Mouse (Mus musculus): ENCODE measurements around the gene Cdk6.

Gene Cdk6

GRCm38 (mm10) chr5:3483054-3483722 is 141.9 kb downstream of the Cdk6 start:
- no peak for DNase-seq (ENCODE audit: low spot score in 2 of 2)

- no peak for DNase-seq (ENCODE audit: low spot score in 2 of 2)
Observed at GRCm38 (mm10) chr5:3486579-3487282, 145.4 kb downstream of the Cdk6 start.

- no peak for DNase-seq (ENCODE audit: low spot score in 2 of 2)
Observed at GRCm38 (mm10) chr5:3488146-3488774, 147.0 kb downstream of the Cdk6 start.

- no peak for DNase-seq (ENCODE audit: low spot score in 2 of 2)
Observed at GRCm38 (mm10) chr5:3490358-3490757, 149.1 kb downstream of the Cdk6 start.

GRCm38 (mm10) chr5:3491084-3491483 is 149.8 kb downstream of the Cdk6 start:
- DNase-seq (ENCODE audit: low spot score in 2 of 2), result no peak

- no peak for DNase-seq (ENCODE audit: low spot score in 2 of 2)
Observed at GRCm38 (mm10) chr5:3491883-3492282, 150.6 kb downstream of the Cdk6 start.

- no peak for DNase-seq (ENCODE audit: low spot score in 2 of 2)
Observed at GRCm38 (mm10) chr5:3492776-3493636, 151.7 kb downstream of the Cdk6 start.

GRCm38 (mm10) chr5:3493968-3494367 is 152.7 kb downstream of the Cdk6 start:
- no peak for DNase-seq (ENCODE audit: low spot score in 2 of 2)

- DNase-seq (ENCODE audit: low spot score in 2 of 2), result no peak
Observed at GRCm38 (mm10) chr5:3494452-3495187, 153.3 kb downstream of the Cdk6 start.

GRCm38 (mm10) chr5:3497505-3497925 is 156.2 kb downstream of the Cdk6 start:
- no peak for DNase-seq (ENCODE audit: low spot score in 2 of 2)

GRCm38 (mm10) chr5:3500298-3500697 is 159.0 kb downstream of the Cdk6 start:
- no peak for DNase-seq (ENCODE audit: low spot score in 2 of 2)

- DNase-seq (ENCODE audit: low spot score in 2 of 2), result no peak
Observed at GRCm38 (mm10) chr5:3500957-3501563, 159.8 kb downstream of the Cdk6 start.

- no peak for DNase-seq (ENCODE audit: low spot score in 2 of 2)
Observed at GRCm38 (mm10) chr5:3501564-3502001, 160.3 kb downstream of the Cdk6 start.

- DNase-seq (ENCODE audit: low spot score in 2 of 2), result no peak
Observed at GRCm38 (mm10) chr5:3502610-3503350, 161.5 kb downstream of the Cdk6 start.

GRCm38 (mm10) chr5:3503373-3503772 is 162.1 kb downstream of the Cdk6 start:
- no peak for DNase-seq (ENCODE audit: low spot score in 2 of 2)

GRCm38 (mm10) chr5:3503836-3504323 is 162.6 kb downstream of the Cdk6 start:
- no peak for DNase-seq (ENCODE audit: low spot score in 2 of 2)

GRCm38 (mm10) chr5:3504453-3504852 is 163.2 kb downstream of the Cdk6 start:
- no peak for DNase-seq (ENCODE audit: low spot score in 2 of 2)

- DNase-seq (ENCODE audit: low spot score in 2 of 2), result no peak
Observed at GRCm38 (mm10) chr5:3505553-3505952, 164.3 kb downstream of the Cdk6 start.

GRCm38 (mm10) chr5:3508480-3509381 is 167.4 kb downstream of the Cdk6 start:
- DNase-seq (ENCODE audit: low spot score in 2 of 2), result no peak
